Mouse (Mus musculus): ENCODE results near the gene Aff3. TPM values are rescaled to one million over a fixed set of nuclear protein-coding genes. Genes with fewer than 3 reads are reported as not detected.

The Aff3 gene
- total RNA-seq, 1 experiment = 1.7 TPM

GRCm38 (mm10) chr1:38201796-38202195, 463.0 kb downstream of the Aff3 start:
- Histone ChIP-seq H3K36me3 (ENCODE audit: control insufficient read depth, insufficient read depth, low read length, poor library complexity, severe bottlenecking) (no peaks in the 10 kb centered on the region), H3K4me3 (ENCODE audit: insufficient read depth in 1 of 2, low read depth in 1 of 2, low read length in 2 of 2, poor library complexity in 1 of 2, severe bottlenecking in 1 of 2) (no peak overlapping the region), H3K27ac (ENCODE audit: insufficient read depth, low read depth, low read length, poor library complexity, severe bottlenecking) (no peak overlapping the region), H3K9ac (ENCODE audit: insufficient read depth, low read depth, low read length, poor library complexity, severe bottlenecking) (no peak overlapping the region), H3K4me1 (ENCODE audit: control insufficient read depth in 2 of 2, insufficient read depth in 2 of 2, low read length in 2 of 2, poor library complexity in 1 of 2) (no peaks in the 10 kb centered on the region), H3K9me3 (ENCODE audit: control insufficient read depth, insufficient read depth, low read depth, low read length) (no peaks in the 10 kb centered on the region)
- no peak for DNase-seq (ENCODE audit: low read depth, low spot score)
- in situ Hi-C loops (cut with MboI; ENCODE audit: low sequenced_read_pairs in 2 of 2, unreplicated experiment in 2 of 2) = no loop called here
- TF ChIP-seq CHD2 (IDR thresholded peaks at IDR 0.05; ENCODE audit: low read depth, low read length) (no peak), ZNF384 (IDR thresholded peaks at IDR 0.05; ENCODE audit: low read depth, low read length) (no peak), HCFC1 (IDR thresholded peaks at IDR 0.05; ENCODE audit: borderline replicate concordance, insufficient read depth, low read length) (no peak), MAFK (IDR thresholded peaks at IDR 0.05; ENCODE audit: insufficient read depth, low read depth, low read length) (no peak), ZC3H11A (IDR thresholded peaks at IDR 0.05; ENCODE audit: borderline replicate concordance, low read depth, low read length) (no peak)

DNA sequence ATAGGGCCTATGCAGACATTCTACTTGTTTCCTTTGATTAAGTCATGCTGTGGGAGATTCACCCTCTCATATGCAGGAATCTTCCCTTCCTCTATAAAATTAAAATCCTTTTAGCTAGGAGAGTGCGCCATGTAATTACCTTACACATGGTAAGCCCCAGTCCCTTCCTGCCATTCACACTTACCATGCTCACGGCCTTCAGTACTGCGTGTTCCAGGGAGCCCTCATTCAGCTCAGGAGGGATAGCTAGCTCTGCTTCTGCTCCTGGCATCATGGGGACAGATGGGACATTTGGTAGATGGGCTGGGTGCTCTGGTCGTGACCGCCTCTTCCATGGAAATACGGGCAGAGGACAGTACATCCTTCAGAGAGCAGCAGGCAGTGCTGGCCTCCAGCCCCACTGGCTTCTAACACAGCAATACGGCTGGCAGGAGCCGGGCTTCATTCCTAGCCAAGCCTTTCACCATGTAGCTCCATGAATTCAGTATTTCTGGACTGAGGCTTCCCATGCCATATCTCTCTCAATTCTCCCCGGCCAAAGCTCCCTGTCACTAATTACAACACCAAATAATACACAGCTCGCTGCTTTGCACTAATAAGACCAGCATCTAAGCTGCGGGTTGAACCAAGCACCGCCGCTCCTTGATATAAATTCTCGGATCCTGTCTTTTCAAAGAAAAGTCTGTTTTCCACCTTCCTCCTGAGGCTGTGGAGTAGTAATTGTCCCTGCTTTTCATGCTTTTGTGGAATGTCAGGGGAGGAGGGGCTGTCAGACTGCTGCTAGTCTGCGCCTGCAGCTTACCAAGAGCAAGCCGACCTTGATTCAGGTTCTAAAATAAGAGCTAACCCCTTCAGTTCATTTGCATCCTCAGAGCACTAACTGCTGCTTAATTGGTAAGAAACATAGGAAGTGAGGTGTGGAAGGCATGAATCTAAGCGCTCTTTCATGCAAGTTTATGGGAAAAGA, 464.8 kb downstream of the Aff3 start:
- H3K36me3 ChIP-seq (ENCODE audit: control insufficient read depth, insufficient read depth, low read length, poor library complexity, severe bottlenecking) = no peaks in the 10 kb centered on the region
- H3K4me1 ChIP-seq (ENCODE audit: control insufficient read depth in 2 of 2, insufficient read depth in 2 of 2, low read length in 2 of 2, poor library complexity in 1 of 2) = no peaks in the 10 kb centered on the region
- no peak overlapping the region for H3K4me3 ChIP-seq (ENCODE audit: insufficient read depth in 1 of 2, low read depth in 1 of 2, low read length in 2 of 2, poor library complexity in 1 of 2, severe bottlenecking in 1 of 2)
- no peak for DNase-seq (ENCODE audit: low read depth, low spot score)
- H3K9ac ChIP-seq (ENCODE audit: insufficient read depth, low read depth, low read length, poor library complexity, severe bottlenecking) = no peak overlapping the region
- TF ChIP-seq MAFK (IDR thresholded peaks at IDR 0.05; ENCODE audit: insufficient read depth, low read depth, low read length) (no peak), HCFC1 (IDR thresholded peaks at IDR 0.05; ENCODE audit: borderline replicate concordance, insufficient read depth, low read length) (no peak), ZC3H11A (IDR thresholded peaks at IDR 0.05; ENCODE audit: borderline replicate concordance, low read depth, low read length) (no peak), CHD2 (IDR thresholded peaks at IDR 0.05; ENCODE audit: low read depth, low read length) (no peak), ZNF384 (IDR thresholded peaks at IDR 0.05; ENCODE audit: low read depth, low read length) (no peak)
- no peaks in the 10 kb centered on the region for H3K9me3 ChIP-seq (ENCODE audit: control insufficient read depth, insufficient read depth, low read depth, low read length)
- in situ Hi-C loops (cut with MboI; ENCODE audit: low sequenced_read_pairs in 2 of 2, unreplicated experiment in 2 of 2) = loop anchor here (10.0 to 25.0 kb wide), 2 partner anchors 585 to 587 kb away; no protein-coding TSS in a partner anchor
- H3K27ac ChIP-seq (ENCODE audit: insufficient read depth, low read depth, low read length, poor library complexity, severe bottlenecking) = no peak overlapping the region

- Histone ChIP-seq H3K4me1 (ENCODE audit: control insufficient read depth in 2 of 2, insufficient read depth in 2 of 2, low read length in 2 of 2, poor library complexity in 1 of 2) (no peaks in the 10 kb centered on the region), H3K36me3 (ENCODE audit: control insufficient read depth, insufficient read depth, low read length, poor library complexity, severe bottlenecking) (no peaks in the 10 kb centered on the region), H3K4me3 (ENCODE audit: insufficient read depth in 1 of 2, low read depth in 1 of 2, low read length in 2 of 2, poor library complexity in 1 of 2, severe bottlenecking in 1 of 2) (no peak overlapping the region), H3K9me3 (ENCODE audit: control insufficient read depth, insufficient read depth, low read depth, low read length) (no peaks in the 10 kb centered on the region), H3K27ac (ENCODE audit: insufficient read depth, low read depth, low read length, poor library complexity, severe bottlenecking) (no peak overlapping the region), H3K9ac (ENCODE audit: insufficient read depth, low read depth, low read length, poor library complexity, severe bottlenecking) (no peak overlapping the region)
- in situ Hi-C loops (cut with MboI; ENCODE audit: low sequenced_read_pairs in 2 of 2, unreplicated experiment in 2 of 2) = loop anchor here (10.0 to 25.0 kb wide), 2 partner anchors 586 to 589 kb away; no protein-coding TSS in a partner anchor
- TF ChIP-seq ZNF384 (IDR thresholded peaks at IDR 0.05; ENCODE audit: low read depth, low read length) (no peak), CHD2 (IDR thresholded peaks at IDR 0.05; ENCODE audit: low read depth, low read length) (no peak), HCFC1 (IDR thresholded peaks at IDR 0.05; ENCODE audit: borderline replicate concordance, insufficient read depth, low read length) (no peak), ZC3H11A (IDR thresholded peaks at IDR 0.05; ENCODE audit: borderline replicate concordance, low read depth, low read length) (no peak), MAFK (IDR thresholded peaks at IDR 0.05; ENCODE audit: insufficient read depth, low read depth, low read length) (no peak)
- DNase-seq (ENCODE audit: low read depth, low spot score) = no peak
These were observed 466.2 kb downstream of the Aff3 start for GRCm38 (mm10) chr1:38198393-38199029.

GRCm38 (mm10) chr1:38197145-38197682, 467.5 kb downstream of the Aff3 start:
- H3K9me3 ChIP-seq (ENCODE audit: control insufficient read depth, insufficient read depth, low read depth, low read length) = no peaks in the 10 kb centered on the region
- TF ChIP-seq MAFK (IDR thresholded peaks at IDR 0.05; ENCODE audit: insufficient read depth, low read depth, low read length) (no peak), CHD2 (IDR thresholded peaks at IDR 0.05; ENCODE audit: low read depth, low read length) (no peak), HCFC1 (IDR thresholded peaks at IDR 0.05; ENCODE audit: borderline replicate concordance, insufficient read depth, low read length) (no peak), ZNF384 (IDR thresholded peaks at IDR 0.05; ENCODE audit: low read depth, low read length) (no peak), ZC3H11A (IDR thresholded peaks at IDR 0.05; ENCODE audit: borderline replicate concordance, low read depth, low read length) (no peak)
- in situ Hi-C loops (cut with MboI; ENCODE audit: low sequenced_read_pairs in 2 of 2, unreplicated experiment in 2 of 2) = loop anchor here (10.0 to 25.0 kb wide), 2 partner anchors 588 to 590 kb away; no protein-coding TSS in a partner anchor
- H3K36me3 ChIP-seq (ENCODE audit: control insufficient read depth, insufficient read depth, low read length, poor library complexity, severe bottlenecking) = no peaks in the 10 kb centered on the region
- no peak overlapping the region for H3K9ac ChIP-seq (ENCODE audit: insufficient read depth, low read depth, low read length, poor library complexity, severe bottlenecking)
- DNase-seq (ENCODE audit: low read depth, low spot score) = no peak
- H3K4me1 ChIP-seq (ENCODE audit: control insufficient read depth in 2 of 2, insufficient read depth in 2 of 2, low read length in 2 of 2, poor library complexity in 1 of 2) = no peaks in the 10 kb centered on the region
- H3K4me3 ChIP-seq (ENCODE audit: insufficient read depth in 1 of 2, low read depth in 1 of 2, low read length in 2 of 2, poor library complexity in 1 of 2, severe bottlenecking in 1 of 2) = no peak overlapping the region
- H3K27ac ChIP-seq (ENCODE audit: insufficient read depth, low read depth, low read length, poor library complexity, severe bottlenecking) = no peak overlapping the region
